Mouse (Mus musculus): Measurements from ENCODE around the gene Nek1.
"Not testable (repeated sequence)": the region's sequence is repeated elsewhere in the genome, so short reads cannot be mapped to it uniquely, and the experiment has no call there.

Nek1 gene

GRCm38 (mm10) chr8:60984260-60985010, 8.6 kb upstream of the Nek1 start:
- not testable (repeated sequence) for DNase-seq

GRCm38 (mm10) chr8:60992561-60992909, 460 bp upstream of the Nek1 start:
- DNase-seq: peak; percentile 89

- DNase-seq: no peak
These were observed 618 bp downstream of the Nek1 start for GRCm38 (mm10) chr8:60993639-60993986.

GRCm38 (mm10) chr8:60996468-60996867, 3.5 kb downstream of the Nek1 start:
- no peak for DNase-seq

GRCm38 (mm10) chr8:61041951-61042350, 49.0 kb downstream of the Nek1 start:
- peak; percentile 68 for DNase-seq

GRCm38 (mm10) chr8:61043874-61044273, 50.9 kb downstream of the Nek1 start:
- DNase-seq: no peak

- DNase-seq: no peak
These were observed 53.8 kb downstream of the Nek1 start for GRCm38 (mm10) chr8:61046816-61047215.

- DNase-seq: no peak
These were observed 60.0 kb downstream of the Nek1 start for GRCm38 (mm10) chr8:61053017-61053416.

- DNase-seq: no peak
These were observed 61.3 kb downstream of the Nek1 start for GRCm38 (mm10) chr8:61054313-61054712.

GRCm38 (mm10) chr8:61056997-61057396, 64.0 kb downstream of the Nek1 start:
- DNase-seq: no peak

- no peak for DNase-seq
These were observed 66.1 kb downstream of the Nek1 start for GRCm38 (mm10) chr8:61059143-61059542.

GRCm38 (mm10) chr8:61060412-61060811, 67.4 kb downstream of the Nek1 start:
- no peak for DNase-seq

GRCm38 (mm10) chr8:61075059-61075458, 82.1 kb downstream of the Nek1 start:
- peak; percentile 10 for DNase-seq

- no peak for DNase-seq
These were observed 117.5 kb downstream of the Nek1 start for GRCm38 (mm10) chr8:61110496-61110895.

- no peak for DNase-seq
These were observed 118.9 kb downstream of the Nek1 start for GRCm38 (mm10) chr8:61111940-61112339.

- DNase-seq: no peak
These were observed 128.6 kb downstream of the Nek1 start for GRCm38 (mm10) chr8:61121631-61122030.

- no peak for DNase-seq
These were observed 134.4 kb downstream of the Nek1 start for GRCm38 (mm10) chr8:61127299-61127861.

- DNase-seq: no peak
These were observed 139.7 kb downstream of the Nek1 start for GRCm38 (mm10) chr8:61132561-61133134.

- no peak for DNase-seq
These were observed 148.9 kb downstream of the Nek1 start for GRCm38 (mm10) chr8:61141869-61142268.

- no peak for DNase-seq
These were observed 149.3 kb downstream of the Nek1 start for GRCm38 (mm10) chr8:61142302-61142701.

GRCm38 (mm10) chr8:61142845-61143244, 149.8 kb downstream of the Nek1 start:
- no peak for DNase-seq

- DNase-seq: no peak
These were observed 155.7 kb downstream of the Nek1 start for GRCm38 (mm10) chr8:61148728-61149127.

GRCm38 (mm10) chr8:61150596-61150995, 157.6 kb downstream of the Nek1 start:
- DNase-seq: no peak

- DNase-seq: no peak
These were observed 163.4 kb downstream of the Nek1 start for GRCm38 (mm10) chr8:61156406-61156805.

GRCm38 (mm10) chr8:61158540-61158939, 165.5 kb downstream of the Nek1 start:
- DNase-seq: no peak
